Mouse (Mus musculus) ES-E14 (cell line): ENCODE measurements at regions not wholly inside any gene's neighbourhood (a gene's known extent, or its start where the extent isn't known, plus 50 kb on each side); places are given as distances from the start of the nearest gene placed in this dataset.

ENCODE experiments used
- DNase-seq: peaks from one replicate; pipeline ENCODE4 v3.0.0-alpha.2; 2013; ENCODE audit warnings: low read depth, low spot score
- H3K27ac ChIP-seq: 2 replicates; pipeline ENCODE4 v1.5.1; 2012; ENCODE audit warnings: low read depth, mild to moderate bottlenecking, low read length, moderate library complexity, mixed read lengths; ENCODE audit not compliant: poor library complexity, insufficient read depth, severe bottlenecking
- H3K36me3 ChIP-seq: 2 replicates; pipeline ENCODE4 v1.6.1; 2012; ENCODE audit warnings: mild to moderate bottlenecking, low read length, moderate library complexity, mixed read lengths; ENCODE audit not compliant: control insufficient read depth, poor library complexity, insufficient read depth, severe bottlenecking
- H3K4me1 ChIP-seq, 2 experiments: fragments of 150-350 bp in 1 of 2; sonication (generic) in 1 of 2; 2 replicates each; pipeline ENCODE4 v1.6.1; 2012; ENCODE audit warnings: low read length in 2 of 2, mild to moderate bottlenecking in 1 of 2, mixed read lengths in 1 of 2; ENCODE audit not compliant: control insufficient read depth in 2 of 2, insufficient read depth in 2 of 2, poor library complexity in 1 of 2
- H3K4me3 ChIP-seq, 2 experiments: fragments of 150-350 bp in 1 of 2; sonication (generic) in 1 of 2; 2 replicates each; pipeline ENCODE4 v1.5.1; 2012; ENCODE audit warnings: low read length in 2 of 2, low read depth in 1 of 2, mild to moderate bottlenecking in 1 of 2, mixed read lengths in 1 of 2; ENCODE audit not compliant: insufficient read depth in 1 of 2, poor library complexity in 1 of 2, severe bottlenecking in 1 of 2
- H3K9ac ChIP-seq: 2 replicates; pipeline ENCODE4 v1.6.1; 2012; ENCODE audit warnings: low read depth, mild to moderate bottlenecking, low read length, mixed read lengths; ENCODE audit not compliant: poor library complexity, insufficient read depth, severe bottlenecking
- H3K9me3 ChIP-seq: fragments of 150-350 bp; sonication (generic); 2 replicates; pipeline ENCODE4 v1.6.1; 2012; ENCODE audit warnings: low read depth, mild to moderate bottlenecking, low read length; ENCODE audit not compliant: control insufficient read depth, insufficient read depth
- CHD2 ChIP-seq: IDR thresholded peaks from 2 replicates; pipeline ENCODE4 v1.6.1; 2014; ENCODE audit warnings: mild to moderate bottlenecking, low read depth, low read length, inconsistent platforms
- HCFC1 ChIP-seq: IDR thresholded peaks from 2 replicates; pipeline ENCODE4 v1.6.1; 2012; ENCODE audit warnings: low read length, inconsistent platforms, borderline replicate concordance; ENCODE audit not compliant: insufficient read depth
- MAFK ChIP-seq: IDR thresholded peaks from 2 replicates; pipeline ENCODE4 v1.6.1; 2014; ENCODE audit warnings: mild to moderate bottlenecking, low read depth, low read length, inconsistent platforms; ENCODE audit not compliant: insufficient read depth
- ZC3H11A ChIP-seq: IDR thresholded peaks from 2 replicates; pipeline ENCODE4 v1.6.1; 2012; ENCODE audit warnings: low read depth, mild to moderate bottlenecking, inconsistent platforms, low read length, borderline replicate concordance
- ZNF384 ChIP-seq: IDR thresholded peaks from 2 replicates; pipeline ENCODE4 v1.6.1; 2012; ENCODE audit warnings: low read depth, low read length, inconsistent platforms
- in situ Hi-C, 2 experiments: fragments of 600-800 bp; cut with MboI; formaldehyde crosslinking; loops; one replicate each; pipeline ENCODE4 v1.15.1; 2025; ENCODE audit warnings: low sequenced_read_pairs in 2 of 2, inconsistent platforms in 1 of 2; ENCODE audit not compliant: unreplicated experiment in 2 of 2

- TF ChIP-seq CHD2 (no peak), MAFK (no peak), HCFC1 (no peak), ZC3H11A (no peak), ZNF384 (no peak)
- no peak overlapping the region for H3K4me3 ChIP-seq
Measured at GRCm38 (mm10) chr6:103321058-103321457, 189.3 kb upstream of the Chl1 start.

GRCm38 (mm10) chr6:103322442-103322841 lies 187.9 kb upstream of the Chl1 start:
- in situ Hi-C loops = no loop called here
- no peaks in the 10 kb centered on the region for H3K36me3 ChIP-seq
- no peak overlapping the region for H3K27ac ChIP-seq

More at GRCm38 (mm10) chr6:103321058-103321457, 189.3 kb upstream of the Chl1 start:
- H3K27ac ChIP-seq = no peak overlapping the region
- H3K9ac ChIP-seq = no peak overlapping the region
- H3K36me3 ChIP-seq = no peaks in the 10 kb centered on the region
- in situ Hi-C loops = no loop called here
- DNase-seq = no peak
- H3K4me1 ChIP-seq = no peaks in the 10 kb centered on the region
- H3K9me3 ChIP-seq = no peaks in the 10 kb centered on the region

GRCm38 (mm10) chr6:103335683-103336082 lies 174.7 kb upstream of the Chl1 start:
- DNase-seq = no peak
- H3K27ac ChIP-seq = no peak overlapping the region
- TF ChIP-seq ZC3H11A (no peak), ZNF384 (no peak; the same call in 1 of the 2 replicates), MAFK (no peak), CHD2 (no peak), HCFC1 (no peak)
- no peak overlapping the region for H3K9ac ChIP-seq
- no peaks in the 10 kb centered on the region for H3K36me3 ChIP-seq
- no peaks in the 10 kb centered on the region for H3K4me1 ChIP-seq
- H3K9me3 ChIP-seq = no peaks in the 10 kb centered on the region
- H3K4me3 ChIP-seq = no peak overlapping the region
- in situ Hi-C loops = no loop called here

More at GRCm38 (mm10) chr6:103322442-103322841, 187.9 kb upstream of the Chl1 start:
- Histone ChIP-seq H3K4me1 (no peaks in the 10 kb centered on the region), H3K4me3 (no peak overlapping the region), H3K9me3 (no peaks in the 10 kb centered on the region), H3K9ac (no peak overlapping the region)
- no peak for TF ChIP-seq CHD2
- TF ChIP-seq ZNF384 = no peak
- DNase-seq = no peak

GRCm38 (mm10) chr6:103339961-103340732 lies 170.2 kb upstream of the Chl1 start:
- TF ChIP-seq MAFK (no peak), HCFC1 (no peak), CHD2 (no peak), ZC3H11A (no peak), ZNF384 (no peak)
- Histone ChIP-seq H3K27ac (no peak overlapping the region), H3K9ac (no peak overlapping the region), H3K4me1 (no peaks in the 10 kb centered on the region), H3K9me3 (no peaks in the 10 kb centered on the region), H3K36me3 (no peaks in the 10 kb centered on the region), H3K4me3 (no peak overlapping the region)
- in situ Hi-C loops = no loop called here
- no peak for DNase-seq
